Mouse (Mus musculus): ENCODE data around the gene Ascc2.
"Not testable (repeated sequence)": the region's sequence is repeated elsewhere in the genome, so short reads cannot be mapped to it uniquely, and the experiment has no call there.

Ascc2 gene

GRCm38 (mm10) chr11:4634395-4634794, 3.2 kb upstream of the Ascc2 start:
- DNase-seq: no peak

DNA sequence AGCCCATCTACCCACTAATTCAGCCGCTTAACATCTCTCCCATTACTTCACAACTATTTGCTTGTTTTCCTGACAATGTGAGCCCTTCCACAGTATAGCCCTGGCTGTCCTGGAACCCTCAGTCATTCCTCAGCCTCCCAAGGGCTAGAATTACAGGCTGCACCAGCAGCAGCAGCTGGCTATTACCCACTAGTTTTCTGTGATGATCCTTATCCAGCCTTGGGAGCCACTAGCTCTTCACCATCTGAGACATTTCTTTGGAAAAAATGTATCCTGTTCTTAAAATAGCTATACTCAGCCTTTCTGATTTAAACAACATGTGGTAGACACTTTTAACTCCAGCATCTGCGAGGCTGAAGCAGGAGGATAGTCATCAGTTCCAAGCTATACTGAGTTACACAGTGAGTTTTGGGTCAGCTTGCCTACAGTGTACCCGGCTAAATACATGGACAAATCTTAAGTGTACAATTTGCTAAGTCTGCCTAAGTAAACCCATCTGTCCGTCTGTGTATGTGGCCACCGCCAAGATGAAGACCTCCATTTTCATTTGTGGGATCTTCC, 685 bp upstream of the Ascc2 start:
- no peak for DNase-seq

- no peak for DNase-seq
Measured at GRCm38 (mm10) chr11:4638261-4638660, 714 bp downstream of the Ascc2 start.

GRCm38 (mm10) chr11:4641185-4641584, 3.6 kb downstream of the Ascc2 start:
- DNase-seq: peak; percentile 61

DNA sequence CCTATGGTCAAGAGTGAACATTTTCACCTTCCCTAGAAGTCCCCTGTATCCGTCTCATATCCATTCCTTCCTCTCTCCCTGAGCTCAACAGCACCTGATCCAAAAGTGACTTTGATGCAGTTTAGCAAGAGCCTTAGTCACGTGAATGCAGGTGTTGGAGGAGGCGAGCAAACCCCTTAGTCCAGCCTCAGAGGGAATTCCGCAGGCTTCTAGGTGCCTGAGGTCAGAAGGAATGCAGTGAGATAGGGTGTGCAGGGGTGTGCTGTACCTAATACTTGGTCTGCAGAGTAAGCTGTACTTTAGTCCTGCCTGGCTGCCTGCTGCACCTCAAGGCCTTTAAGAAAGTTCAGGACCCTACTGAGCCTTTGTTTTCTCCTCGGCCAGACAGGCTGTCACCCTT, 6.2 kb downstream of the Ascc2 start:
- DNase-seq: no peak

DNA sequence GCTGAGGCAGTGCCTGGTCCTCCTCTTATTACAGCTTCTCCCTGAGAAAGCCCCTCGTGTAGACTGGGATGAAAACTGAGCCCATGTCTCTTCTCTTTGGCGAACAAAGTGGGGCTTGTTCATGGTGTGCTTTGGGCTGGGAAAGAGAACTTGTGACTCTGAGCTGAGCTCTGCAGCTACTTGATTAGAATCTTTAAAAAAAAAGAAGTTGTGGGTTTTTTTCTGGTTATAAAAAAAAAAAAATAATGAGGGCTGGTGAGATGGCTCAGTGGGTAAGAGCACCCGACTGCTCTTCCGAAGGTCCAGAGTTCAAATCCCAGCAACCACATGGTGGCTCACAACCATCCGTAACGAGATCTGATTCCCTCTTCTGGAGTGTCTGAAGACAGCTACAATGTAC, 7.6 kb downstream of the Ascc2 start:
- not testable (repeated sequence) for DNase-seq

DNA sequence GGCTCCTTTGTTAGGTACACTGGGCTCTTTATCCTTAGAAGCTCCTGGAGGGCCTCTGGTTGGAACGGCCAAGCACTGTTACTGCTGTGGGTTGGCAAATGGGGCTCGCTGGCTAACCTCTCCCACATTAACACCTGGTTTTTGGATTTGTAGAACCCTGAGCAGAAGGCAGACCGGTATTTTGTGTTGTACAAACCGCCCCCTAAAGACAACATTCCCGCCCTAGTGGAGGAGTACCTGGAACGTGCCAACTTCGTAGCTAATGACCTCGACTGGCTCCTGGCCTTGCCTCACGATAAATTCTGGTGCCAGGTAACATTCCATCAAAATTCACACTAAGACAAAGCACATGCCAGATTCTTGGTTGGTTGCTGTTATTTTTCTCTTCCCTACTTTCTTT, 8.9 kb downstream of the Ascc2 start:
- no peak for DNase-seq

DNA sequence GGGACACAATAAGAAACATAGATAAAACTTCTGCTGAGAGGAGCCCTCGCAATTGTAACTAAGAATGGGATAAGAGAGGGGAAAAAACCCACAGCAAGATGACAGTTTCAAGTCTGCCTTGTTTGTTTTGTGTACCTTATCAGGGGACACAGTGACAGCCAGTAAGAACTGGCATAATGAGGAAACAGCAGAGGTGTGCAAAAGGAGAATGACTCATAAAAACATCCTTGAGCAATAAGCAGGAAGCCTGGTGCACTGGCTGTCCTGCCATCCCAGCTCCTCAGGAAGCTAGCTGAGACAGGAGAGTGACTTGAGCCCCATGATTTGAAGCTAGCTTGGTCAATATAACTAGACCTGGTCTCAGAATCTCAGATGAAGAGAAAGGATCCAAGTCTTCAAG, 22.3 kb downstream of the Ascc2 start:
- no peak for DNase-seq

DNA sequence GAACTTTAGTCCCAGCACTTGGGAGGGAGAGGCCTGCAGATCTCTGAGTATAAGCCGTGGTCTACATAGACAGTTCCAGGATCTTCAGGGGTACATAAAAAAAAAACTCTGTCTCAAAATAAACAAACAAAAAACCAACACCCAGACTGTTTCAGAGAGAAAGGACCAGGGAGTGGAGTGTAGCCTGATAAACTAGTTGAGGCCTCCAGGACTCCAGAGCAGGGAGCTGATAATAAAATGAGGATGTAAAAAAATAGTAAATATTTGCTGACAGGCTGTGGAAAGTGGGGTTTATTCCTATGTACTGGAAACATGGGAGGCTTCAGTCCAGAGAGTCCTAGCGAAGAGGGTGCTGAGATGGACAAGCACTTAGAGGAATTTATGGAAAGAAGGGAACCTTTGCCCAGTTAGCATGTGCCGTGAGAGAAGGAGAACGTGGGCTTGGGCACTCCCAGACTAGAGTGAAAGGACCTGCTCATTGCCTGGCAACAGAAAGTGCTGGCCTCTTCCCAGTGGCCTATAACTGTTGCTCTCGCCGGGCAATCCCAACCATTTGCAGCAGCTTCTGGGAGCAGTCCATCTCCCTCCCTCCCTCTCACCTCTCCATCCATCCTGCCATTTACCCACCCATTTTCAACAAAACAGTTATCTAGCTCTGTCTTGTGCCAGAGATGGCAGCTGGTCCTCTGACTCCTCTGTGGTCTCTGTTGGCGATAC, 22.9 kb downstream of the Ascc2 start:
- no peak for DNase-seq

DNA sequence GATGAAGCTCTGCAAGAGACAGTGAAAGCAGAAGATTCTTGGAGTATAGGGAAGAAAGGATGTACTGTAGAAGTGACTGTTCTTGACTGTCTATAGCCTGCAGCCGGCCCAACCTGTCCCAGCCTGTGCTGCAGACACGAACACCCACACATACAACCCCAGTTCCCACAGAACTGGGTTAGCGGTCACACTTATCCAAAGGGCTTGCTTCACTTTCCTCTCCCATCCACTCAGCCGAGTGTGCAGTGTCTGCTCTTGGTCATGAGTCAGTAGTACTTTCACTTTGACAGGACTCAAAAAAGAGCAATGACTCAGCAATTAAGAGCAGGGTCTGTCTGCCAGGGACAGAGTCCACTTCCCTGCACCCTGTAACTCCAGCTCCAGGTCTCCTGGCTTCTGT, 23.8 kb downstream of the Ascc2 start:
- no peak for DNase-seq

GRCm38 (mm10) chr11:4661871-4662495, 24.4 kb downstream of the Ascc2 start:
- DNase-seq: peak; percentile 54

- no peak for DNase-seq
Measured at GRCm38 (mm10) chr11:4662496-4662878, 24.9 kb downstream of the Ascc2 start.

GRCm38 (mm10) chr11:4671736-4672135, 34.2 kb downstream of the Ascc2 start:
- DNase-seq: no peak

DNA sequence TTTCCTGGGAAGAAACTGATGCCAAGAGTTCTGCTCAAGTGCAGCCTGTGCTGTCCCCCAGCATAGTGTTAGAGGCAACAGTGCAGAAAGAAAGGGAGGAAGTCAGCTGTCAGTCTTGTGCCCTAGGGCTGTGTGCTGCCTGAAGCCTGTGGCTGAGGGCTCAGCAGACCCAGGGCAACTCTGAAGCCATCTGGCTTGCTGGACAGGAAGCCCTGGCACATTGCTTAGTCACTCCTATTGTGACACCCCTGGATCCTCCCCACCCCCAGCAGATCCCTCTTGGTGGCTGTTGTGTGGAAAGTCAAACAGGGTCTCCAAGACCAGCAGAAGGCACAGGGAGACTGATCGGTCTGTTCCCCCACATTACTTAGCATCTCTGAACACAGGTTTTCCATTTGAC, 37.0 kb downstream of the Ascc2 start:
- peak; percentile 43 for DNase-seq

GRCm38 (mm10) chr11:4675126-4675562, 37.6 kb downstream of the Ascc2 start:
- DNase-seq: no peak

DNA sequence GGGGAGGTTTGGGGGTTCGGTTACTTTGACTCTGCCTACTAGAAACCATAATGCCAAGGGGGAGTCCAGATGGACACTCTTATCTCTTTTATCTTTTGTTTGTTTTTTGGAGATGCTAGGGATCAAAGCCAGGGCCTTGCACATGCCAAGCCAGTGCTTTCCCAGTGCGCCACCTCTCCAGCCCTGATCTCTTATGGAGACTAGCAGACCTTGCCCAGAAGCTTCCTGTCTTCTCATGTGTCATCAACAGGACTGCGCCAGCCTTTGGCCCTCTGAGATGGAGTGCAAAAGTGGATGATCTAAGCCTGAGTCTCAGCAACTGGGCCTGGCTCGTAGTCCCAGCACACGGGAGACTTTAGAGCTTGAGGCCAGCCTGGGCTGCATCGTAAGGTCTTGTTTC, 38.1 kb downstream of the Ascc2 start:
- no peak for DNase-seq

- no peak for DNase-seq
Measured at GRCm38 (mm10) chr11:4677250-4677872, 39.8 kb downstream of the Ascc2 start.

DNA sequence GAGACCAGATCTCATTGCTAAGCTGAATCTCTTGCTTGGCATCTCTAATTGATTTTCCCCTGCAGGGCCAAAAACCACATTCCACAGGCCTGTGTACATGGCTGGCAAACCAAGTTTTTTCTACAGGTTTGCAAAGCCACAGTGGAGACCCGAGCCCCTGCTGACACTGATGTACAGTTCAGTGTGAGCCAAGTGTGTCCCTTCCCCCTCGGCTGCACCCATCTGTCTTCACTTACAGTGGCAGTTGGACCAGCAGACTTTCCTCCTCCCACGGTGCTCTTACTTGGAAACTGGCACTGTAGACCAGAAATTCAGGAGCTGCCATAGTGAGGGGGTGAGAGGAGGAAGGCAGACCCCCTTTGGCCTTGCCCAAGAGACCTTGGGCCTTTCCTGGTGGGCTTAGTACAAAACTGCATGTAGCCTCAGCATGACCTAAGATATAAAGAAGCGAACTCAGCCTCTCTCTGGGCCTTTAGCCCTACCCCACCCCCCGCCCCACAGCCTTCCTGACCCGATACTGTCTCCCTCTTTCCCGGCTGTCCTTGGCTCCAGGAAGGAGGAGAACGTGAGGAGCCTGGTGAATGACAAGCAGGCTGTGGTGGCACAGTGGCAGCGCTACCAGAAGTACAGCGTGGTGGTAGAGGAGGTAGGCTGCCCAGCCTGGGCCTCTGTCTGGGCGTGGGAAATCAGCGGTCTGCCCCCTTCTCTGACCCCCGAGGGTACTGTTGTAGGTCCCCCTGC, 41.3 kb downstream of the Ascc2 start:
- no peak for DNase-seq

DNA sequence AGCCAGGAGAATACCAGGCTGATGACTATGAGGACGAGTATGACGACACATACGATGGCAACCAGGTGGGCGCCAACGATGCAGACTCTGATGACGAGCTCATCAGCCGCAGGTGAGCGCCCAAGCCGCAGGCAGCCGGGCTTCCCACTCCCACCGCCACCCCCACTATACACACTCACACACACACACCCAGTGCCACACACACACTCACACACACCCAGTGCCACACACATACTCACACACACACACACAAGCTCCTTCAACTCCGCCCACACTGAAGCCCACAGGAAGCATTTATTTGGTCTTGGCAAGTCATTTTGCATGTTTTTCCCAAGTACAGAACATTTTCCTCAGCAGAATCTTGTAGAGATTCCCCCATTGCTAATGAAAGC, 41.9 kb downstream of the Ascc2 start:
- DNase-seq: no peak

DNA sequence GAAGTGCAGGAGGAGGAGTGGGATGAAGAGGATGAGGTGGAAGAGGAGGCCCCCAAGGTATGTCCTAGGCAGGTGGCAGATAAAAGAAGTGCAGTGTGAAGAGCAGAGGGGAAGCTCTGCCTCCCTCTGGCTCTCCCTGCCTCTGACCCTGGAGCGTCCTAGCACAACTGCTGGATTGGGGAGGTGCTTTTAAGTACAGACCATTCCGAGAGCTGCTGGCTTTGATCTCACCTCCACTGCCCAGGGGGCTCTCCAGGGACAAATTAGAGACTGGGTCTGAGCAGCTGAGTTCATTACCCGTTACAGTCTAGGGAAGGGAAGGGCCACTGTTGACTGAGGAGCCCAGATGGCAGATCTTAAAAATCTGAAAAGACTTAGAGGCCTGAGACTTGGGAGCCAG, 42.6 kb downstream of the Ascc2 start:
- no peak for DNase-seq

DNA sequence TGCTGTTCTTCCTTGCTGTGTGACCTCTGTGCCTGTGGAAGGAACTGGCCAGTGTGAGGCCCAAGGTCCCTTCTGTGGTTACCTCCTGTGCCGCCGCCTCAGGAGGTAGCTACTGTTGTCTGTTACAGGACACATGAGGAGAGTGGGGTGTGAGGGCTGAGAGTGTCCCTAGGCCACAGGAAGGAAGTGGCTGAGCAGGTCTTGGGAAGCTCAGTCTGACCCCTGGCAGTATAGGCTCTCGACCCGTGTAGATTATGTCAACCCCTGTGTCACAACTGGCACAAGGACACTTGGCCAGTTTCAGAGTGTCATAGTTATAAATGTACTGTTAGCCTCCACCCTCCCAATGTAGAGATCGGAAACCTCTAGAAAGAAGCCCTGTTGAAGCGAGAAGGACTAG, 46.0 kb downstream of the Ascc2 start:
- DNase-seq: no peak

DNA sequence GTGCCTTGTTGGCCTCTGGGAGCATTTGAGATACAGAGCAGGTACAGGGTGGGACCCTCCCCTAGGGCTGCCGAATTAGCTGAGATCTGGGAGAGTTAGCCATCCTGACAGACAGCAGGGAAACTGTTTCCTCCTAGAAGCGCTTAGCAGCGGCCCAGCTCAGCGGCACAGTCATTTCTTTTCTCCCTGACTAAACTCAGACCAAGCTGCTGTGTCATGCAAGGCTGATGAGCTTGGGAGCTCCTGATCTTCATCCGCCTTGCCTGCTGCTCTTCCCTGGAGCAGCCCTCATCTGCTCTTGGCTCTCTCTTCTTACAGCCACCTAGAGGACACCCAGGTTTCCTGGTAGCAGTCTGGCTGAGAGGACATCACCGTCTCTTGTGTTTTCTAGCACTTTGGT, 46.6 kb downstream of the Ascc2 start:
- no peak for DNase-seq

GRCm38 (mm10) chr11:4685071-4685470, 47.5 kb downstream of the Ascc2 start:
- no peak for DNase-seq
